Mouse (Mus musculus) adrenal gland, adult (tissue): ENCODE measurements around the gene D6Ertd527e.

Experiments used
- DNase-seq, 2 experiments: peaks; one replicate each; pipeline ENCODE4 v3.0.0; 2022 to 2023; ENCODE audit warnings: low spot score in 1 of 2; ENCODE audit not compliant: inconsistent age in 2 of 2

The D6Ertd527e gene

DNA sequence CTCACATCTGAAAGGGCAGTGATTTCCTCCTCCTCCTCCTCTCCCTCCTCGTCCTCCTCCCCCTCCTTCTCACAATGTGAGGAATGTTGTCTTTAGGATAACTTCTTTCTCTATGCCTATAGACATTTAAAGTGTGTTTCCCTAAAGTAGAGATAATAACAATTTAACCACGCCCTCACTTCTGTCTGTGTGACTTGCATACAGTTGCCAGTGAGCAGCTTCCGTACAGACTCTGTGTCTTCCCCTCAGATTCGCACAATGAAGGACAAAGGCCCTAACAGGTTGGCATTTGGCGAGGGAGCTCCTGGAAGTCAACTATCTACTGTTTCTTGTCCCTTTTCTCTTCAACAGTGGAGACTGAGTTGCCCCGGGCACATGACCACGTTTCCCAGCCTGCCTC lies 45.9 kb downstream of the D6Ertd527e start:
- no peak for DNase-seq

DNA sequence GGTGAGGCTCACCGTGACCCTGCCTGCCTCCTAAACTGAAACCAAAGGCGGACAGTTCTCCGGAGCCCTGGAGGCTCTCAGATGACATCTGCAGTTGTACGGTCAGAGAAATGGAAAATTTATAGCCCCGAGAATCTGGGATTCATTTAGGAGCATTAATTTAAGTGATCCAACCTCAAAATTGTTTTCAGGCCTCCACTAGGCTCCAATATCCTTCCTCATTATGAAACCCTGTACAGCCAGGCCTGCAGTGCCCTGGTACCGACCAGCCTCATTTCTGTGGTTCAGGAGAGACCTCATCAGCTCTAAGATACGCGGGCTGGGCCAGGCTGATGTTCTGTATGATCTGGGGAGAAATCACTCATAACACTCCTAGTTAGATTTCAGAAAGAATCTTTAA lies 46.9 kb downstream of the D6Ertd527e start:
- no peak for DNase-seq

DNA sequence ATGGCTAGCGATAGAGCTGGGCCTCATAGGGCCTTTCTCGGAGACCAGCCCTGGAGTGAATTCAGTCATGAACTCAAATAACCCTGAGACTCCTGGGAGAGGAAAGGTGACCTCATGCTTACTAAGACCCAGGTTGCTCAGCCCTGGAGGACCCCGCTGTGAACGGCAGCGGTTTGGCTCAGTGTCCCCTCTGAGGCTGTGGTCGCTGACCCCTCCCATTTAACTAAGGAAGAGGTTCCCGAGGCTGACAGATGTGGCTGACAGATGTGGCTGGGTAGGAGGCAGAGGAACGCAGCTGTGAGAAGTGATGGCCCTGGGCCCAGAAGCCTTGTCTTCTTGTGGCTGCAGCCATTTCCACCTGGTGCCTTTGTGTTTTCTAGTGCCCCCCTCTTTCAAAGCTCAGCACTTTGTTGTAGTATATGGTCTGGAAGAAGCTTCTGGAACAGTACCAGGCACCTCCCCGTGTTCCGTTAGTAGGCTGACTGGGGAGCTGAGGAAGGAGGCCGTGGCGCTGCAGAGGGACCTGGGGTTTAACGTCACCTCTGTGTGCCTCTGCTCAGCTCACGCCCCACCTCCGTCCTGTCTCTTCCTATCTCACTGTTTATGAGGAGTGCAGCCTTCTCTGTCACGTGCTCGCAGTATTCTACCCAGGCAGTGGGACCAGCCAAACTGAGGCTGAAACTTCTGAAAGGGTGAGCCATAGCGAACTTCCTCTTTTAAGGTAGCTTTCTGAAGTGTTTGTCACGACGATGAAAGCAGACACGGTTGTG lies 48.1 kb downstream of the D6Ertd527e start:
- peak in 1 of 2 experiments; percentile 63 for DNase-seq

DNA sequence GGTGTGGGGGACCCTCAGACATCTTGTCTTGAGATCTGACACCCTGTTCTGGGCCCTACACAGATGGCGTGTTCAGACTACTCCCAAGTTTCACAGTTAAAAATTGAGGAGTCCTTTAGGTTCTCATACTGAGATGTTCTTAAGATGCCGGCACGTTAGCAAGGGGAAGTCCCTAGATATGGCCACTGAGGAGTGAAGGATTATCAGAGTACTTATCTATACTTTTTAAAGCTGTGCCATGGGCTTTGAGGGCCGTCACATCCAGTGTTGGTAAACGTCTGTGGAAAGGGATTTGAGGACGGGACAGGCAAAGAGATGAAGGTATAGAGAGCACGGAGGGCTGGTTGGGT lies 48.7 kb downstream of the D6Ertd527e start:
- DNase-seq, result no peak

DNA sequence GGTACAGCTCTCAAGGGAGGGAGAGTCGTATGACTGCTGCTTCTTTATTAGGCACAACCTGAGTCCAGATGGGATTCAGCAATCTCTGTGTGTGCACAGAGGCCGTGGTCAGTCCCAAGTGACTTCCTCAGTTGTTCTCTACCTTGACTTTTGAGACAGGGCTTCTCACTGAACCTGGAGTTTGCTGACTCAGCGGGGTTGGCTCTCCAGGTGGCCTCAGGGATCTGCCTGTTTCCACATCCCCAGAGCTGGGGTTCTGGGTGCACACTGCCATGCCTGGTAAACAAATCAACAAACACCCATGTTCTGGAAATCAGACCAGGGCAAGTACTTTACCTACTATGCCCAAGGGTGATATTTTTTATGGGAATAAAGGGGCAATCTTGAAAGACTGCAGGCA lies 49.3 kb downstream of the D6Ertd527e start:
- DNase-seq, result no peak

DNA sequence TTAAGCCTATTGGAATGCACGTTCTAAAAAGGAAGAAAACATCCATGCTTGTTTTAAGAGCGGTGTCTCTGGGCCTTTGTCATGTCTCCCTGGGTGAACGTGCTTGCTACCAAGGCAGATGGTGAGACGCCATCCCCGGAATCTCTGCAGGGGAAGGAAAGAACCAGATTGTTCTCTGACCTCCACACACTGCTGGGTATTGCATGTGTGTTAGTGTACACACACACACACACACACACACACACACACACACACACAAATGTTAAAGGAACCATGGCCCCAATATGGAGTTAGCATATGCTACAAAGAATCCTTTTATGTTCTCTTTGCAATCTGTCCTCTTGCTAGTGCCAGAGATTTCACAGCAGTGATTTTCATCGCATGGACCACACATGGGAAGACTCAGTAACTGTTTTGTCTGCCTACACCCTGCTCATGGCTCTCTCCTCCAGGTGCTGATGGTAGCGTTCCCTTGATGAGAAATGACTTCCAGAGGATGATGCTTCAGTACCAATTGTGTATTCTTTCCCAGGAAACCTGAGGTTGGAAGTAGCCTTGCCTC lies 53.6 kb downstream of the D6Ertd527e start:
- DNase-seq, result no peak

DNA sequence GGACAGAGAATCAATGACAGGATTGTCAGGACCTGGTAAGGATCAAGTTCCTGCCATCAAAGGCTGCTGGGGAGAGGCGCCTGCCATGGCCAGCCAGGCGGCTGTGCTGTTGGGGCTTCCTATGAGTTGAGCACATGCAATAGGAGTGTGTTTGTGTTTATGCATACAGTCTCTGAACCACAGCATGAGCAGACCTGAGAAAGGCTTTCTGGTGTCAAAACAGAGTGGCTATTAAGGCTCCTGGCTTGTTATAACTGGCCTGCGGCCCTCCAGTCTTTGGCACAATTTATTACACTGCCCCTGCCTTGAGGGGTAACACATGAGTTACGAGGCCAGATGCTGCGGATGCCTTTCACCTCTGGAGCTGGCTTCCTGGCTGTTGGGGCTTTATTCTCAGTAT lies 55.6 kb downstream of the D6Ertd527e start:
- no peak for DNase-seq

DNA sequence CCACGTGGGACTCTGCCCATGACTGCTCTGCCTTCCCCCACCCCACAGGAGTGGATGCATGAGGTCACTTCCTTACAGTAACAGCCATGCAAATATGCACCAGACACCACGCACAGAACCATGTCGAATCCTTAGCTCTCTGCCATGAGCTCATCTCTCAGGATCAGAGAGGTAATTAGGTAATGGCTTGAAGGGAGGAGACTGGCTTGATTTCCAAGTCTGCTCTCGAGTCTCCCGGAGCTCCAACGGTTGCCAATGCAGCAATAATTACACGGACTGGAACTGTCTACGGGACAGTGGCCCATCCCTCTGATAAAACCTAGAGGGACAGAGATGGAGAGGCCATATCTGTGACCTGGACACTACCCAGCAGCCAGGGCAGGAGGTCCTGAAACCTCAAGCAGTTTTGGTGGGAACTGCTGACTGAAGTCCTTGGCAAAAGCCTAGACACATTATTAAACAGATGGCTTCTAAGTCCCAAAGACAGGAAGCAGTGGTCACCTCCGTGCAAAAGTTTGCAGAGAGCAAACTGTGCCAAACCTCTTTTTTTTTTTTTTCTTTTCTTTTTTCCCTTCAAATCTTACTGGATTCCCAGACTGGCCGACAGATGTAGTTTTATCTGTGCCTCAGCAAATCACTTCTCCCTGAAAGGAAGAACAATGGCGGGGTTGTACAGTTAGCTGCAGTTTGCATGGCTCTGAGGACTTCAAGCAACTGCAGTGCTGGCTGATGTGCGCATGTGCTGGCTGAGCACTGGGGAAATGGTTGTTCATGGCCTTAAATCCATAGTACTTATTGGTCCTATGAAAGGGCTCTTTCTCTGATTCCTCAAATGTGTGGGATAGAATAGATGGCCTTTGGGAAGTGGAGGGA lies 57.1 kb downstream of the D6Ertd527e start:
- DNase-seq, result no peak
